Mouse (Mus musculus): ENCODE results near the gene Lyz1.

DNA sequence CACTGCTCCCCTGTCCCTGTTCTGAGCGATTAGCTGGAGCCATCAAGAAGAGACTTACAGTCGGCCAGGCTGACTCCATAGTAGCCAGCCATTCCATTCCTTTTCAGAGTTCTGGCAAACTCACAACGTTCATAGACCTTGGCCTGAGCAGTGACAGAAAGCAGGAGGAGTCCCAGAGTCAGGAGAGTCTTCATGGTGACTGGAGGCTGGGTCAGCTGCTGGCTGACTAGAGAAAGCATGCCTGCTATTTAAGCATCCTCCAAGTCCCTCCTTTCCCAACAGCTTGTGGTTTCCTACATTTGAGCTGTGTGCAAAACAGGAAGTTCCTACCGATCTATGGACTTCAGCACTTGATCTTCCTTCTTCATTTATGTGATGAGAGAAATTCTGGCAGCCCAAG, 10.6 kb downstream of the Lyz1 start, which contains the start of gene Lyz2:
- TF ChIP-seq ZNF384 (IDR thresholded peaks at IDR 0.05; ENCODE audit: low read depth, low read length) (no peak), CHD2 (IDR thresholded peaks at IDR 0.05; ENCODE audit: low read depth, low read length) (no peak), ZC3H11A (IDR thresholded peaks at IDR 0.05; ENCODE audit: borderline replicate concordance, low read depth, low read length) (no peak), MAFK (IDR thresholded peaks at IDR 0.05; ENCODE audit: insufficient read depth, low read depth, low read length) (no peak), HCFC1 (IDR thresholded peaks at IDR 0.05; ENCODE audit: borderline replicate concordance, insufficient read depth, low read length) (no peak)
